In genomic region chr4:105100508-105101336, GRCm38 (mm10) we compare ENCODE assay signal across 8 mouse cellular contexts. TPM values are rescaled to one million over a fixed set of nuclear protein-coding genes. Genes with fewer than 3 reads are reported as not detected.
DNase-seq lines count a peak whose midpoint lies in the region; ATAC-seq and TF ChIP-seq lines count a peak whose summit lies in the region.

No protein-coding gene starts in this region.

- TF ChIP-seq CTCF in liver, adult 2 months (IDR thresholded peaks at IDR 0.05; ENCODE audit: low read depth, low read length), result no peak
- no peak for TF ChIP-seq CTCF in liver, postnatal 0 days (IDR thresholded peaks at IDR 0.05; ENCODE audit: low read depth)
- TF ChIP-seq CTCF in midbrain, postnatal 0 days (IDR thresholded peaks at IDR 0.05), result no peak

- DNase-seq in adrenal gland, postnatal 14 days, result peak; percentile 37
- no peak for DNase-seq in adrenal gland, adult 2 months
- DNase-seq in liver, adult 2 months (ENCODE audit: extremely low read depth, low read depth, low spot score), result peak; percentile 96
- no peak for DNase-seq in liver, postnatal 0 days
- peak; percentile 25 for DNase-seq in gastrocnemius, postnatal 25 days
- peak; percentile 69 for DNase-seq in midbrain, postnatal 0 days (ENCODE audit: low spot score)

- H3K79me2 ChIP-seq in liver, adult 2 months (ENCODE audit: control insufficient read depth, insufficient read depth, low read length), result peaks cover 23% of the 10 kb centered on the region; the same call in 1 of the 2 replicates

- WGBS in liver, adult 2 months, result 11% methylated on average over 5 of the region's 5 CpGs
- WGBS in liver, postnatal 0 days (ENCODE audit: insufficient replicate concordance), result 53% methylated on average over 5 of the region's 5 CpGs
- WGBS in midbrain, postnatal 0 days, result 41% methylated on average over 5 of the region's 5 CpGs

- TF ChIP-seq POLR2A in liver, adult 2 months (IDR thresholded peaks at IDR 0.05; ENCODE audit: extremely low read depth, insufficient read depth, low read length), result no peak

- H3K27ac ChIP-seq in liver, adult 2 months (replicated peaks; ENCODE audit: insufficient read depth, low read depth, low read length), result peak overlapping the region; percentile 75
- H3K27ac ChIP-seq in liver, postnatal 0 days (ENCODE audit: low read depth), result no peak overlapping the region
- H3K27ac ChIP-seq in midbrain, postnatal 0 days (ENCODE audit: low read depth, low read length), result no peak overlapping the region

- H3K27me3 ChIP-seq in liver, adult 2 months (ENCODE audit: control insufficient read depth, insufficient read depth, low read length), result no peaks in the 10 kb centered on the region
- no peaks in the 10 kb centered on the region for H3K27me3 ChIP-seq in liver, postnatal 0 days (ENCODE audit: insufficient read depth, low read length)
- no peaks in the 10 kb centered on the region for H3K27me3 ChIP-seq in midbrain, postnatal 0 days (ENCODE audit: insufficient read depth, low read length)

- no peak overlapping the region for H3K4me3 ChIP-seq in liver, adult 2 months (ENCODE audit: insufficient read depth, low read depth, low read length)
- H3K4me3 ChIP-seq in liver, postnatal 0 days (ENCODE audit: low read depth, low read length), result no peak overlapping the region
- no peak overlapping the region for H3K4me3 ChIP-seq in midbrain, postnatal 0 days (ENCODE audit: low read depth, low read length)

- H3K4me1 ChIP-seq in liver, adult 2 months (ENCODE audit: control insufficient read depth, insufficient read depth, low read length), result peaks cover 38% of the 10 kb centered on the region
- no peaks in the 10 kb centered on the region for H3K4me1 ChIP-seq in liver, postnatal 0 days (ENCODE audit: insufficient read depth)
- 0 out of 2 replicates have a peak, but pooled peaks cover 3% of the 10 kb centered on the region for H3K4me1 ChIP-seq in midbrain, postnatal 0 days (ENCODE audit: insufficient read depth, low read length)

- H3K36me3 ChIP-seq in liver, adult 2 months (ENCODE audit: control insufficient read depth, insufficient read depth, low read length), result no peaks in the 10 kb centered on the region
- H3K36me3 ChIP-seq in liver, postnatal 0 days (replicated peaks; ENCODE audit: insufficient read depth, low read length), result no peaks in the 10 kb centered on the region
- no peaks in the 10 kb centered on the region for H3K36me3 ChIP-seq in midbrain, postnatal 0 days (ENCODE audit: insufficient read depth, low read length)

- no peak overlapping the region for H3K9ac ChIP-seq in liver, adult 2 months (ENCODE audit: low read depth, low read length)
- H3K9ac ChIP-seq in liver, postnatal 0 days (replicated peaks), result no peak overlapping the region
- no peak overlapping the region for H3K9ac ChIP-seq in midbrain, postnatal 0 days (replicated peaks; ENCODE audit: low read length, poor library complexity, severe bottlenecking)

- no peak for TF ChIP-seq EP300 in liver, postnatal 0 days (IDR thresholded peaks at IDR 0.05; ENCODE audit: low read depth)

- no peak for ATAC-seq in liver, postnatal 0 days
- 0 out of 2 replicates have a peak, but pooled peaks have one; percentile 31 for ATAC-seq in midbrain, postnatal 0 days (ENCODE audit: low FRiP score)
- ATAC-seq in activated CD4-positive, CD25-positive, alpha-beta regulatory T cell, adult 4 months, result no peak
- no peak for ATAC-seq in CD4-positive, CD25-positive, alpha-beta regulatory T cell, adult 4 months

- H3K4me2 ChIP-seq in liver, postnatal 0 days (ENCODE audit: low read depth, low read length), result no peak overlapping the region
- H3K4me2 ChIP-seq in midbrain, postnatal 0 days (ENCODE audit: low read depth, low read length, poor library complexity, severe bottlenecking), result no peak overlapping the region

- no peaks in the 10 kb centered on the region for H3K9me3 ChIP-seq in liver, postnatal 0 days (ENCODE audit: low read length)
- H3K9me3 ChIP-seq in midbrain, postnatal 0 days (ENCODE audit: low read length), result no peaks in the 10 kb centered on the region

RNA-seq across cellular contexts. Expression of gene Prkaa2, which starts 9.0 kb away (rescaled TPM):
- 6.5 and 7.6 TPM in 2 replicates for total RNA-seq in adrenal gland, postnatal 14 days (2021)
- total RNA-seq in adrenal gland, adult 2 months (2021), result 1 to 10 TPM; 8.5 to 10.0 TPM
- polyA plus RNA-seq in adrenal gland, adult 2 months (2012; rRNA removed), result 0.78 and 1.2 TPM in 2 replicates
- total RNA-seq in liver, adult 2 months (2014; rRNA removed), result 21.3 and 24.9 TPM in 2 replicates
- polyA plus RNA-seq in liver, adult 2 months (2012; rRNA removed), result 8.2 and 11.3 TPM in 2 replicates
- 1.1 TPM in 2 replicates for polyA plus RNA-seq in liver, postnatal 0 days (2015; fragmentation: Nextera tagmentation; extraction: Ambion mirVana)
- 100 to 1,000 TPM; 105 to 119 TPM for total RNA-seq in gastrocnemius, postnatal 25 days (2021)
- total RNA-seq in midbrain, postnatal 0 days (2014; rRNA removed), result 25.3 and 34.9 TPM in 2 replicates
- polyA plus RNA-seq in midbrain, postnatal 0 days (2015; fragmentation: Nextera tagmentation; extraction: Ambion mirVana), result 16.1 and 18.4 TPM in 2 replicates
- polyA plus RNA-seq in activated CD4-positive, CD25-positive, alpha-beta regulatory T cell, adult 4 months (2017; shearing (Covaris generic)), result under 1 TPM in 1 of 2 experiments, not detected in 1; 0.07 TPM
- not detected for polyA plus RNA-seq in CD4-positive, CD25-positive, alpha-beta regulatory T cell, adult 4 months (2017; shearing (Covaris generic))

RNA-seq across cellular contexts. Expression of gene Plpp3, which starts 56.4 kb away (rescaled TPM):
- total RNA-seq in adrenal gland, postnatal 14 days (2021), result 190 and 195 TPM in 2 replicates
- total RNA-seq in adrenal gland, adult 2 months (2021), result 100 to 1,000 TPM; 237 to 336 TPM
- 246 and 342 TPM in 2 replicates for polyA plus RNA-seq in adrenal gland, adult 2 months (2012; rRNA removed)
- 64.1 and 81.1 TPM in 2 replicates for total RNA-seq in liver, adult 2 months (2014; rRNA removed)
- polyA plus RNA-seq in liver, adult 2 months (2012; rRNA removed), result 81.0 and 84.2 TPM in 2 replicates
- polyA plus RNA-seq in liver, postnatal 0 days (2015; fragmentation: Nextera tagmentation; extraction: Ambion mirVana), result 50.3 and 62.4 TPM in 2 replicates
- total RNA-seq in gastrocnemius, postnatal 25 days (2021), result 10 to 100 TPM; 43.7 to 50.2 TPM
- 121 and 148 TPM in 2 replicates for total RNA-seq in midbrain, postnatal 0 days (2014; rRNA removed)
- polyA plus RNA-seq in midbrain, postnatal 0 days (2015; fragmentation: Nextera tagmentation; extraction: Ambion mirVana), result 142 and 152 TPM in 2 replicates
- not detected for polyA plus RNA-seq in activated CD4-positive, CD25-positive, alpha-beta regulatory T cell, adult 4 months (2017; shearing (Covaris generic))
- under 1 TPM in 1 of 2 experiments, not detected in 1; 0.24 TPM for polyA plus RNA-seq in CD4-positive, CD25-positive, alpha-beta regulatory T cell, adult 4 months (2017; shearing (Covaris generic))

Comparison
In these comparisons a context has a peak if more than half of its experiments do, and no peak if none do; other contexts are left out.
1. DNase-seq: peak in adrenal gland, postnatal 14 days (single experiment), liver, adult 2 months (single experiment), gastrocnemius, postnatal 25 days (single experiment) and midbrain, postnatal 0 days (single experiment); none in adrenal gland, adult 2 months (single experiment) and liver, postnatal 0 days (single experiment).
2. RNA of gene Plpp3, which starts 56.4 kb away (polyA plus RNA-seq): 246 to 342 TPM in adrenal gland, adult 2 months, 142 to 152 TPM in midbrain, postnatal 0 days, 81.0 to 84.2 TPM in liver, adult 2 months and 50.3 to 62.4 TPM in liver, postnatal 0 days; 0.24 TPM in CD4-positive, CD25-positive, alpha-beta regulatory T cell, adult 4 months and not detected in activated CD4-positive, CD25-positive, alpha-beta regulatory T cell, adult 4 months; every median in the first group is over 10 times any median in the second.